Mouse (Mus musculus): ENCODE data around the gene Add3. TPM values are rescaled to one million over a fixed set of nuclear protein-coding genes. Genes with fewer than 3 reads are reported as not detected.
"Not testable (repeated sequence)": the region's sequence is repeated elsewhere in the genome, so short reads cannot be mapped to it uniquely, and the experiment has no call there.

Add3 gene
- total and polyA plus RNA-seq, 2 experiments from 2014 or later, result 51.9 to 54.6 TPM

DNA sequence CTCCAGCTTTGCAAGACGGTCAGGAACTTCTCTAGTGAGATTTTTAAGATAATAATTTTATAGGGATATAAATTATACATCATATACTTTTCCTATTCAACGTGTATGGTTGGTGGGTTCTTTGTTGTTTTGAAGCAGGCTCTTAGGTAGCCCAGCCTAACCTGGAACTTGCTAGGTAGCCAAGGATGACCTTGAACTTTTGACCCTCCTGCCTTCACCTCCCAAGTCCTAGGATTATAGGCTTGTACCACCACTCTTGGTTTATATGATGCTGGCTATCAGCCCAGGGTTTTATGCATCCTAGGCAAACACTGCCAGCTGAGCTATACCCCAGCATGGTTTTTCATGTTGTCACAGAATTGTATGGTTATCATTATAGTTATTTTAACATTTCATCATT lies 70.0 kb downstream of the Add3 start:
- H3K27me3 ChIP-seq (ENCODE audit: insufficient read depth, low read length), result no peaks in the 10 kb centered on the region
- ATAC-seq (ENCODE audit: low FRiP score) (no peak), DNase-seq (ENCODE audit: low spot score) (no peak)
- H3K4me1 ChIP-seq (ENCODE audit: insufficient read depth, low read length), result no peaks in the 10 kb centered on the region
- no peaks in the 10 kb centered on the region for H3K9me3 ChIP-seq (ENCODE audit: low read length)
- no peak overlapping the region for H3K4me2 ChIP-seq (ENCODE audit: low read depth, low read length, poor library complexity, severe bottlenecking)
- 64% methylated on average over 2 of the region's 2 CpGs for WGBS
- TF ChIP-seq CTCF (IDR thresholded peaks at IDR 0.05), result no peak
- no peak overlapping the region for H3K27ac ChIP-seq (ENCODE audit: low read depth, low read length)
- H3K36me3 ChIP-seq (ENCODE audit: insufficient read depth, low read length), result no peaks in the 10 kb centered on the region
- no peak overlapping the region for H3K9ac ChIP-seq (replicated peaks; ENCODE audit: low read length, poor library complexity, severe bottlenecking)
- H3K4me3 ChIP-seq (ENCODE audit: low read depth, low read length), result no peak overlapping the region

DNA sequence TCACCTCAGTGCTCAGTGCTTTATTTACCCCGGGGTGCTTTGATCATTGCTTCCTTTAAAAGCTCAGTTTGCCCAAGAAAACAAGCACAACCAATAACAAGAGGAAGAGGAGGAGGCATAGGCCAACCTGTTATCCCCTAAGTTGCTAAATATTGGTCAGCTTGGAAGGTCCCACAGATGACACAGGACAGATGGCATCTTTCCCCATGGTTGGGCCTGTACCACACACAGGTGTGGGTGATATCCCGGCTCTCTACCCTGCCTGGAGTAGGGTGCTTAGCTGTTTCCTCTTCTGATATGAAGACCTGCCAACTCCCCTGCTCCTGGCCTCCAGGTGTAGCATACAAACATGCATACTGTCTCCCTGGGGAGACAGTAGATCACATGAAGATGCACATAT lies 75.1 kb downstream of the Add3 start:
- Histone ChIP-seq H3K4me1 (ENCODE audit: insufficient read depth, low read length) (no peaks in the 10 kb centered on the region), H3K4me2 (ENCODE audit: low read depth, low read length, poor library complexity, severe bottlenecking) (no peak overlapping the region), H3K27ac (ENCODE audit: low read depth, low read length) (no peak overlapping the region), H3K9me3 (ENCODE audit: low read length) (no peaks in the 10 kb centered on the region), H3K27me3 (ENCODE audit: insufficient read depth, low read length) (no peaks in the 10 kb centered on the region), H3K9ac (replicated peaks; ENCODE audit: low read length, poor library complexity, severe bottlenecking) (no peak overlapping the region), H3K36me3 (ENCODE audit: insufficient read depth, low read length) (peaks cover 10% of the 10 kb centered on the region), H3K4me3 (ENCODE audit: low read depth, low read length) (no peak overlapping the region)
- 93% methylated on average over 2 of the region's 2 CpGs for WGBS
- DNase-seq (ENCODE audit: low spot score) (no peak), ATAC-seq (ENCODE audit: low FRiP score) (no peak)
- TF ChIP-seq CTCF (IDR thresholded peaks at IDR 0.05), result no peak

DNA sequence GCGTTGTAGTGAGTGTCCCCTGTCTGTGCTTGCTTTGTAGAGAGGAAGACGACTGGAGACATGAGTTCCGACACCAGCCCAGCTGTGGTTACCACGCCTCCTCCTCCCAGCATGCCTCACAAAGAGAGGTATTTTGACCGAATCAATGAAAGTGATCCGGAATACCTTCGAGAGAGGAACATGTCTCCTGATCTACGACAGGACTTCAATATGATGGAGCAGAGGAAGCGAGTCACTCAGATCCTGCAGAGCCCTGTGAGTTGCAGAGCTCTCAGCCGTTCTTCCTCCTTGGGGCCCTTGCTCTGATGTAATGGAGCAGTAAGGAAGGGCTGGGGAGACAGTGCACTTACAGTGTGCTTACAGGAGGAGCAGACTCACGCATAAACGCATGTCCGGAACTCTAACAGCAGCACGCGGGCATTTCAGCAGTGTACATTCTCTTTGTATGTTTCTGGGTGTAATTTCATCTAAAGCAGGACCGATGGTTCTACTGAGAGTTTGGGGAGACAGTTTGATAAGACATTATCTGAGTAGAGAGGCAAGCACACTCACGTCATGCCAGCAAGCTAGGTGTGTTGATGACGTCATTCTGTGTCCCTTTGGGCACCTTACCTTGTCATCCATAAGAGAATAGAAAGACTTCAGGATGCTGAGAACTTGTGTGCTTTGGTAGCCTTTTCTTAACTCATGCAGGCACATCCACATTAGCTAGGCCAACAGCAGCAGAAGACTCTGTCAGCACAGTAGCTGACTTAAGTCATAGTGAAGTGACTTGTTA lies 76.7 kb downstream of the Add3 start:
- ATAC-seq (ENCODE audit: low FRiP score), result no peak
- H3K27ac ChIP-seq (ENCODE audit: low read depth, low read length), result no peak overlapping the region
- no peak overlapping the region for H3K9ac ChIP-seq (replicated peaks; ENCODE audit: low read length, poor library complexity, severe bottlenecking)
- H3K36me3 ChIP-seq (ENCODE audit: insufficient read depth, low read length), result peaks cover 10% of the 10 kb centered on the region
- no peak for DNase-seq (ENCODE audit: low spot score)
- no peaks in the 10 kb centered on the region for H3K4me1 ChIP-seq (ENCODE audit: insufficient read depth, low read length)
- WGBS, result 88% methylated on average over 18 of the region's 18 CpGs
- no peak for TF ChIP-seq CTCF (IDR thresholded peaks at IDR 0.05)
- H3K27me3 ChIP-seq (ENCODE audit: insufficient read depth, low read length), result no peaks in the 10 kb centered on the region
- no peaks in the 10 kb centered on the region for H3K9me3 ChIP-seq (ENCODE audit: low read length)
- no peak overlapping the region for H3K4me2 ChIP-seq (ENCODE audit: low read depth, low read length, poor library complexity, severe bottlenecking)
- H3K4me3 ChIP-seq (ENCODE audit: low read depth, low read length), result no peak overlapping the region

DNA sequence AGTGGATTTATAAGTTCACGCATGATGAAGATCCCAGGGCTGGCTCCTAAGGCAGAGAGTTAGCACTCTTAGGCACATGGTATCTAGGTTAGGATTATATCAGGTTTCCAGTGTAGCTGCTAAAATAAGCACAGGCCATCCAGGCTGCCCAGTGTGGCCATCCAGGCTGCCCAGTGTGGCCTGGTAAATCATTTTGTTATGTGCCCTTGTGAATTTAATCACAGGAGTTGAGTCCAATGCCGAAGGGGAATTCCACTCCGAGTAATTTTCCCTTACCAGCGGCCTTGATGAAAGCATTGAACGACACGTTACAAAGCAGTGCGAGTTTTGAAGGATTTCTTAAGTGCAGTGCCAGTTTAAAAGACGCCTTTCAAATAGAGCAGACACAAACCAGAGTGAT lies 77.6 kb downstream of the Add3 start:
- no peak overlapping the region for H3K27ac ChIP-seq (ENCODE audit: low read depth, low read length)
- 94% methylated on average over 8 of the region's 8 CpGs for WGBS
- H3K9ac ChIP-seq (replicated peaks; ENCODE audit: low read length, poor library complexity, severe bottlenecking), result no peak overlapping the region
- no peaks in the 10 kb centered on the region for H3K4me1 ChIP-seq (ENCODE audit: insufficient read depth, low read length)
- H3K36me3 ChIP-seq (ENCODE audit: insufficient read depth, low read length), result peaks cover 10% of the 10 kb centered on the region
- DNase-seq (ENCODE audit: low spot score), result no peak
- TF ChIP-seq CTCF (IDR thresholded peaks at IDR 0.05), result no peak
- H3K27me3 ChIP-seq (ENCODE audit: insufficient read depth, low read length), result no peaks in the 10 kb centered on the region
- H3K9me3 ChIP-seq (ENCODE audit: low read length), result no peaks in the 10 kb centered on the region
- no peak overlapping the region for H3K4me3 ChIP-seq (ENCODE audit: low read depth, low read length)
- no peak overlapping the region for H3K4me2 ChIP-seq (ENCODE audit: low read depth, low read length, poor library complexity, severe bottlenecking)
- no peak for ATAC-seq (ENCODE audit: low FRiP score)

DNA sequence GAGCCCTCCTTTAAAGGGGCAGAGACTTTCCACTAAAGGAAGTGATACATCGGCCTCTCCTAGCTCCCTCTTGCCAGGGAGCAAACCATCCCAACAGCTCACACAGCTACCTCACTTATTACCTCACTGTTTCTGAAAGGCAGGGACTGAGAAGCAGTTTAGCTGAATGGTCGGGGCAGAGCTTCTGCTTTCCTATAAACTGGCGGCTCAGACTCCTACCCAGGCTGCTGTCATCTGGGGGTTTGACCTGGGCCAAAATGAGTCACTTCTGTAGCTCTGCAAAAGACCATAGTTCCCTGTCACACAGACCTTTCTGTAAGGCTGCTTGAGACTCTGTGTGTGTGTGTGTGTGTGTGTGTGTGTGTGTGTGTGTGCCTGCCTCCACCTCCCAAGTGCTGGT lies 79.1 kb downstream of the Add3 start:
- no peak for ATAC-seq (ENCODE audit: low FRiP score)
- no peaks in the 10 kb centered on the region for H3K4me1 ChIP-seq (ENCODE audit: insufficient read depth, low read length)
- 63% methylated on average over 3 of the region's 3 CpGs for WGBS
- no peaks in the 10 kb centered on the region for H3K27me3 ChIP-seq (ENCODE audit: insufficient read depth, low read length)
- no peak for DNase-seq (ENCODE audit: low spot score)
- no peak for TF ChIP-seq CTCF (IDR thresholded peaks at IDR 0.05)
- no peak overlapping the region for H3K4me2 ChIP-seq (ENCODE audit: low read depth, low read length, poor library complexity, severe bottlenecking)
- peaks cover 10% of the 10 kb centered on the region for H3K36me3 ChIP-seq (ENCODE audit: insufficient read depth, low read length)
- no peak overlapping the region for H3K27ac ChIP-seq (ENCODE audit: low read depth, low read length)
- H3K9ac ChIP-seq (replicated peaks; ENCODE audit: low read length, poor library complexity, severe bottlenecking), result no peak overlapping the region
- no peak overlapping the region for H3K4me3 ChIP-seq (ENCODE audit: low read depth, low read length)
- H3K9me3 ChIP-seq (ENCODE audit: low read length), result no peaks in the 10 kb centered on the region

DNA sequence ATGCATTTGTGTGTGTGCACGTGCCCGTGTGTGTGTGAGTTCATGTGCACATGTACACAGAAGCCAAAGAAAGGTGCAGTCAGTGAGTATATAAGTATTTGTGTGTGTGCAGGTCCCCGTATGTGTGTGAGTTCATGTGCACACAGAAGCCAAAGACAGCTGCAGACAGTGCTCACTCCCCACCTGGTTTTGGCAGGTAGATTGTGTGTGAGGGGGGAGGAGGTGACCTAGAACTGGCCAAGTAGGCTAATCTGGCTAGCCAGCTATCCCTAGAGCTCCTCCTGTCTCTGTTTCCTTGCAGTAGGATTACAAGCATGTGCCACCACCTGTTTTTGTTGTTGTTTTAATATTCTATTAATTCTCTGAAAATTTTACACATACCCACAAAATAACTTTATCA lies 80.9 kb downstream of the Add3 start:
- H3K4me1 ChIP-seq (ENCODE audit: insufficient read depth, low read length), result no peaks in the 10 kb centered on the region

DNA sequence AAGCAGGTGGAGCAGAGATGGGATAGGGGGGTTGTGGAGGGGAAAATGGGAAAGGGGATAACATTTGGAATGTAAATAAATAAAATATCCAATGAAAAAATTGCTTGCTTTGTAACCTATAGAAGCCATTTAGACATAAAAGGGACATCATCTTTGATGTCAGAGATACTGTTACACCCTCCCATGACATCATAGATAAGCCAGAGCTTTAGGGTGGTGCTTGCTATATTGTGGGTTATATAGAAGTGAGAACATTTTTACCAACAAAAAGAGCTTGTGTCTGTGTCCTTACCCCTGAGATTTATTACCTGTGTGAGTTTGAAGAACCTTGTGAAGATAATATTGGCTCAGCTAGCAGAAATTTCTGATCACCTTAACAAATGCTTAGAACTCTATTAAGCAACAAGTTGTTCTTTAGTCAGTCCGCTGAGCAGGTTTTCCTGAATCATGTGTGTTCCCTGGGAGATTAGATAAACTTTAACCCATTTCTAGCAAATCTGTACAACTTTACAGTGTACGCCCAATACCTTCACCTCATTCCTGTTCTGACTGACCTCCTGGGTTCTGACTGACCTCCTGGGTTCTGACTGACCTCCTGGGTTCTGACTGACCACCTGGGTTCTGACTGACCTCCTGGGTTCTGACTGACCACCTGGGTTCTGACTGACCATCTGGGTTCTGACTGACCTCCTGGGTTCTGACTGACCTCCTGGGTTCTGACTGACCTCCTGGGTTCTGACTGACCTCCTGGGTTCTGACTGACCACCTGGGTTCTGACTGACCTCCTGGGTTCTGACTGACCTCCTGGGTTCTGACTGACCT lies 85.2 kb downstream of the Add3 start:
- H3K36me3 ChIP-seq (ENCODE audit: insufficient read depth, low read length); H3K4me3 ChIP-seq (ENCODE audit: low read depth, low read length); H3K27me3 ChIP-seq (ENCODE audit: insufficient read depth, low read length); H3K4me2 ChIP-seq (ENCODE audit: low read depth, low read length, poor library complexity, severe bottlenecking); DNase-seq (ENCODE audit: low spot score); ATAC-seq (ENCODE audit: low FRiP score); H3K9ac ChIP-seq (replicated peaks; ENCODE audit: low read length, poor library complexity, severe bottlenecking); H3K9me3 ChIP-seq (ENCODE audit: low read length); H3K27ac ChIP-seq (ENCODE audit: low read depth, low read length); H3K4me1 ChIP-seq (ENCODE audit: insufficient read depth, low read length): not testable (repeated sequence)
- 89% methylated on average over 2 of the region's 2 CpGs for WGBS

More for the DNA sequence above, 80.9 kb downstream of the Add3 start:
- no peaks in the 10 kb centered on the region for H3K9me3 ChIP-seq (ENCODE audit: low read length)
- no peaks in the 10 kb centered on the region for H3K27me3 ChIP-seq (ENCODE audit: insufficient read depth, low read length)
- H3K36me3 ChIP-seq (ENCODE audit: insufficient read depth, low read length), result peaks cover 10% of the 10 kb centered on the region
- WGBS, result 97% methylated on average over 3 of the region's 3 CpGs
- no peak for ATAC-seq (ENCODE audit: low FRiP score)
- no peak overlapping the region for H3K27ac ChIP-seq (ENCODE audit: low read depth, low read length)
- H3K9ac ChIP-seq (replicated peaks; ENCODE audit: low read length, poor library complexity, severe bottlenecking), result no peak overlapping the region
- H3K4me3 ChIP-seq (ENCODE audit: low read depth, low read length), result no peak overlapping the region
- no peak overlapping the region for H3K4me2 ChIP-seq (ENCODE audit: low read depth, low read length, poor library complexity, severe bottlenecking)
- no peak for TF ChIP-seq CTCF (IDR thresholded peaks at IDR 0.05)
- no peak for DNase-seq (ENCODE audit: low spot score)

Data from midbrain, postnatal 0 days (tissue).